Mouse (Mus musculus): ENCODE data around the gene Gm38100. TPM values are rescaled to one million over a fixed set of nuclear protein-coding genes. Genes with fewer than 3 reads are reported as not detected.

Gene Gm38100
- polyA plus RNA-seq, 1 experiment from 2014 or later, result 0.19 TPM

Other genes with a start within 250 kb of the Gm38100 start
- gene Opn3, start 227.6 kb upstream of the Gm38100 start, polyA plus RNA-seq (2016; fragmentation: Nextera tagmentation; extraction: Ambion mirVana), result 10.8 and 11.9 TPM in 2 replicates
- 7.8 and 8.9 TPM in 2 replicates for gene Chml, start 227.4 kb upstream of the Gm38100 start, polyA plus RNA-seq (2016; fragmentation: Nextera tagmentation; extraction: Ambion mirVana)
- gene Wdr64, start 221.7 kb upstream of the Gm38100 start, polyA plus RNA-seq (2016; fragmentation: Nextera tagmentation; extraction: Ambion mirVana), result not detected in 2 replicates
- 76.0 and 80.7 TPM in 2 replicates for gene Exo1, start 39.7 kb upstream of the Gm38100 start, polyA plus RNA-seq (2016; fragmentation: Nextera tagmentation; extraction: Ambion mirVana)
- 0.74 and 0.85 TPM in 2 replicates for gene Rbm8a2, start 58.8 kb downstream of the Gm38100 start, polyA plus RNA-seq (2016; fragmentation: Nextera tagmentation; extraction: Ambion mirVana)